Mouse (Mus musculus): ENCODE measurements around the gene Hist2h3c2.

DNA sequence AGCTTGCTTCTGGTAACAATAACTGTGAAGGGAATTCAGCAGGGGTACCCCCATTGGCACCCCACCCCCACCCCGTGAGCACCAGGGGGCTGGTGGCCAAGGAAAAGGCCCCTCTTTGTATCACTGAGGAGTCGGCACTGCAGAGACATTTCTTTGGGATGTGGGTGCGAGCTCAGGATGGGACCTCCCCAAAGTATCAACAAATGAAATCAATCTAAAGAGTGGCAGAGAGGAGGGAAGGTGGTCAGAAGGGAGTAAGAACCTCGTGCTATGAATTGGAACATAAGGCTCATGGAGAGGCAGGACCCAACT, 10.1 kb upstream of the Hist2h3c2 start:
- TF ChIP-seq POLR2A (IDR thresholded peaks at IDR 0.05; ENCODE audit: borderline replicate concordance, insufficient read depth, low read length) = no peak
- TF ChIP-seq CTCF (IDR thresholded peaks at IDR 0.05; ENCODE audit: borderline replicate concordance, insufficient read depth, low read depth, low read length) = no peak

Measured in cerebellum, adult 2 months (tissue).